Mouse (Mus musculus) hindbrain, postnatal 0 days (tissue): Measurements from ENCODE around the gene Nek1. TPM values are rescaled to one million over a fixed set of nuclear protein-coding genes. Genes with fewer than 3 reads are reported as not detected.
A peak's percentile ranks its signal among the peaks of the same experiment; 100 is the strongest.

Experiments
- ATAC-seq: fragments of 200-750 bp; cut with Nextera tagmentation; 2 replicates; pipeline ENCODE4 v1.8.0; 2017; ENCODE audit warnings: mild to moderate bottlenecking, moderate TSS enrichment, moderate library complexity
- DNase-seq: peaks from one replicate; pipeline ENCODE4 v3.0.0-alpha.2; 2015; ENCODE audit warnings: low spot score
- H3K27ac ChIP-seq: fragments of 300-500 bp; sonication (generic); 2 replicates; pipeline ENCODE4 v1.5.1; 2014; ENCODE audit warnings: mild to moderate bottlenecking
- H3K27me3 ChIP-seq: fragments of 300-500 bp; sonication (generic); 2 replicates; pipeline ENCODE4 v1.6.1; 2014; ENCODE audit warnings: low read length, mixed read lengths; ENCODE audit not compliant: insufficient read depth
- H3K36me3 ChIP-seq: fragments of 300-500 bp; sonication (generic); 2 replicates; pipeline ENCODE4 v1.6.1; 2014; ENCODE audit warnings: low read length, mixed read lengths; ENCODE audit not compliant: insufficient read depth
- H3K4me1 ChIP-seq: fragments of 300-500 bp; sonication (generic); 2 replicates; pipeline ENCODE4 v1.6.1; 2014; ENCODE audit warnings: antibody characterized with exemption, low read length, mixed read lengths; ENCODE audit not compliant: insufficient read depth
- H3K4me2 ChIP-seq: fragments of 300-500 bp; sonication (generic); 2 replicates; pipeline ENCODE4 v1.6.1; 2014; ENCODE audit warnings: low read depth, mild to moderate bottlenecking, low read length, moderate library complexity, mixed read lengths
- H3K4me3 ChIP-seq: fragments of 300-500 bp; sonication (generic); 2 replicates; pipeline ENCODE4 v1.5.1; 2014; ENCODE audit warnings: low read length
- H3K9ac ChIP-seq: fragments of 300-500 bp; sonication (generic); replicated peaks from 2 replicates; pipeline ENCODE4 v1.6.1; 2014; ENCODE audit warnings: mild to moderate bottlenecking, low read length, moderate library complexity, mixed read lengths
- H3K9me3 ChIP-seq: fragments of 300-500 bp; sonication (generic); 2 replicates; pipeline ENCODE4 v1.6.1; 2016; ENCODE audit warnings: low read length, mixed read lengths
- CTCF ChIP-seq: IDR thresholded peaks from 2 replicates; pipeline ENCODE4 v1.5.1; 2016; ENCODE audit warnings: antibody characterized with exemption, control low read depth, low read depth
- WGBS: fragments of 180-500 bp; shearing (Covaris S2); extraction: QIAGEN DNeasy Blood & Tissue Kit; methylation state at CpG from one replicate; pipeline ENCODE4 v1.1.7; 2014; 5-methylcytosine and 5-hydroxymethylcytosine counted together
- polyA plus RNA-seq: library from polyadenylated mRNA; unstranded; fragments of >200 nt; fragmentation: Nextera tagmentation; extraction: Ambion mirVana; gene quantifications from 2 replicates; pipeline ENCODE4 v1.2.1, GENCODE M21; 2015
- total RNA-seq: library from RNA; depleted of rRNA; stranded (reverse); fragments of >200 nt; gene quantifications from 2 replicates; pipeline ENCODE4 v1.2.3, GENCODE M21; 2014; rRNA removed

Nek1 gene
- 8.0 and 19.0 TPM in 2 replicates for total RNA-seq
- 21.9 and 23.9 TPM in 2 replicates for polyA plus RNA-seq

DNA sequence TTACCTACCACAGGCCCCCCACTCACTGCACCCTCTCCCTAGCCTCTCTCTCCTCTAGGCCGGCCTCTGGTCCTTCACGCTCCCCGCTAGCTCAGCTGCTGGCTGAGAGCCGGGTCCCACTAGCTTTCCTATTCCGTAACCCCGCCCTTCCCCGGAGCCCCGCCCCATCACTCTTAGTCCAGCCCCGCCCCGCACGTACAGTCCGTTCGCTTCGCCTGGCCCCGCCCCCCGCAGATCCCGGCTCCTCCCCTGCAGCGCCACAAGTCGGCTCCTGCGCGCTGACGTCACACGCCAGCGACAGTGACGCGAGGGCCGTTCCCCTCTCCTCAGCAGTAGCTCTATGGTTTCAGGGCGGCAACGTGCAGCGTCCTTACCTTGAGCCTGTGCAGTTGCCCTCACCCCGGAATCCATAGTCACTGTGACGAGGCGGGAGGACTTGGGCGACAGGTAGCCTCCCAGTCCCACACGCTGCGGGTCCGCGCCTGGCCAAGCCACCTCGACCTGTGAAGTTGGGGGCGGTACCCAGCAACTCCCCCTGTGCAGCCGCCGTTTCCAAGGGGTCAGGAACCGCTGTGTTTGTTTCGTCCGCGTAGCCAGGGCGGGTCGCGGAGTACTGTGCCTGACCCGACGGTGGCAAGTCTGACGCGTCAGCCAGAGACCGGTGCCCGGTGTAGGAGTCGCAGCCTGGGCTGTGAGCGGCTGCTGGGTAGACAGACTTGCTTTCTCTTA, at the start of gene Nek1:
Nek1 (plus strand) TSS at position 286 of the 729 bp plus-strand sequence.
- no peak; the same call in 1 of the 2 replicates for TF ChIP-seq CTCF

DNA sequence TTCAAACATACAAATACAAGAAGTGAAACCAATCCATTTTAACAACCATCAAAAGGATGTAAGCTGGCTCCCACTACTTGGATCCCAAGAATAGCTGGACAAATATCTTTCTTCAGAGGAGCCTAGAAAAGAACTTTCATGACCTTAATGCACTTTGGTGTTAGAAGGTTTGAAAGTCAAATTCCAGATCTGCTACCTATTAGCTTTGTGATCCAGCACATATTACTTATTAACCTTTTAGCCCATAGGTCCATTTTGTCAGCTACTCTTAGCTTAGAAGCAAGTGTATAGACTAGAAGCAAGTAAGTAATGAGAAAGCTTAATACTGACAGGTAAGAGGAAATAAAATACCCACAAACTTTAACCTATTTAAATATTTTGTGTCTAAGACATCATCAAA, 45.5 kb upstream of the Nek1 start:
- Histone ChIP-seq H3K27me3 (no peaks in the 10 kb centered on the region), H3K4me2 (no peak overlapping the region), H3K27ac (no peak overlapping the region), H3K36me3 (no peaks in the 10 kb centered on the region), H3K9me3 (no peaks in the 10 kb centered on the region), H3K4me1 (peaks cover 4% of the 10 kb centered on the region; the same call in 1 of the 2 replicates), H3K4me3 (no peak overlapping the region), H3K9ac (no peak overlapping the region)
- no peak for TF ChIP-seq CTCF
- ATAC-seq (no peak), DNase-seq (no peak)

More for the DNA sequence above, at the start of gene Nek1:
- DNase-seq (peak; percentile 98), ATAC-seq (peak; percentile 98)
- 0 out of 2 replicates have a peak, but pooled peaks cover 7% of the 10 kb centered on the region for H3K4me1 ChIP-seq
- no peaks in the 10 kb centered on the region for H3K36me3 ChIP-seq
- peak within 1 kb of the TSS; percentile 88 for H3K4me2 ChIP-seq
- H3K27me3 ChIP-seq, result no peaks in the 10 kb centered on the region
- H3K4me3 ChIP-seq, result peak within 1 kb of the TSS; percentile 91
- H3K27ac ChIP-seq, result peak within 1 kb of the TSS; percentile 89
- H3K9ac ChIP-seq, result peak within 1 kb of the TSS; percentile 72
- no peaks in the 10 kb centered on the region for H3K9me3 ChIP-seq
- under 1% methylated on average over 57 of the region's 57 CpGs for WGBS

DNA sequence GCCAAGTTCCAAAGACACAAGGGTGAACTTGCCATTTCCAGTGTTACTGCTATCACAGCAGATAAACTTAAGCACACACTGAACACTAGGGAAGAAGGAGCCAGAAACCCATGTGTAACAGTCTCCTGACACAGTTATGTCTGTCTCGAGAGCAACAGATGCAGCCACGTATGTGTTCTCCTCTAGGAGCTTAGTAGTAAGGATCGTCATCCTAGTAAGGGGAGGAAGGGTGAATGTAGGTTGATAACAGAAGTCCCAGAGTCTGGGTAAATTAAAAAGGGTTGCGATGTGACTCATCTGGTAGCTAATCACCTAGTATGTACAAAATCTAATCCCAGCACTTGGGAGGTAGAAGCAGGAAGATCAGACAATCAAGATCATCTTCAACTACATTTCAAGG, 43.1 kb upstream of the Nek1 start:
- DNase-seq (no peak), ATAC-seq (no peak)
- Histone ChIP-seq H3K9me3 (no peaks in the 10 kb centered on the region), H3K9ac (no peak overlapping the region), H3K4me1 (peaks cover 4% of the 10 kb centered on the region; the same call in 1 of the 2 replicates), H3K4me2 (no peak overlapping the region), H3K27ac (0 out of 2 replicates have a peak overlapping the region, but pooled peaks have one; percentile 20), H3K36me3 (no peaks in the 10 kb centered on the region), H3K27me3 (no peaks in the 10 kb centered on the region), H3K4me3 (no peak overlapping the region)
- no peak for TF ChIP-seq CTCF
- WGBS, result 63% methylated on average over 4 of the region's 4 CpGs

- ATAC-seq, result no peak
- WGBS, result 76% methylated on average over 4 of the region's 4 CpGs
- DNase-seq, result no peak
Observed at GRCm38 (mm10) chr8:60951271-60951670, 41.7 kb upstream of the Nek1 start.

GRCm38 (mm10) chr8:60951757-60952156, 41.2 kb upstream of the Nek1 start:
- DNase-seq, result no peak
- Histone ChIP-seq H3K4me3 (no peak overlapping the region), H3K36me3 (no peaks in the 10 kb centered on the region), H3K4me2 (no peak overlapping the region), H3K4me1 (peaks cover 4% of the 10 kb centered on the region; the same call in 1 of the 2 replicates), H3K9ac (no peak overlapping the region), H3K27me3 (no peaks in the 10 kb centered on the region), H3K27ac (no peak overlapping the region), H3K9me3 (no peaks in the 10 kb centered on the region)
- no peak for ATAC-seq
- 97% methylated on average over 1 of the region's 1 CpGs for WGBS
- TF ChIP-seq CTCF, result no peak

More at GRCm38 (mm10) chr8:60951271-60951670, 41.7 kb upstream of the Nek1 start:
- Histone ChIP-seq H3K9me3 (no peaks in the 10 kb centered on the region), H3K9ac (no peak overlapping the region), H3K4me3 (no peak overlapping the region), H3K4me1 (peaks cover 4% of the 10 kb centered on the region; the same call in 1 of the 2 replicates), H3K27me3 (no peaks in the 10 kb centered on the region), H3K4me2 (0 out of 2 replicates have a peak overlapping the region, but pooled peaks have one; percentile 25), H3K36me3 (no peaks in the 10 kb centered on the region), H3K27ac (no peak overlapping the region)
- TF ChIP-seq CTCF, result no peak

GRCm38 (mm10) chr8:60952803-60953202, 40.2 kb upstream of the Nek1 start:
- DNase-seq (no peak), ATAC-seq (no peak)
- Histone ChIP-seq H3K4me2 (peak overlapping the region; percentile 52), H3K4me1 (peaks cover 4% of the 10 kb centered on the region; the same call in 1 of the 2 replicates), H3K4me3 (peak overlapping the region; percentile 8), H3K27ac (no peak overlapping the region), H3K27me3 (no peaks in the 10 kb centered on the region), H3K9me3 (no peaks in the 10 kb centered on the region), H3K36me3 (no peaks in the 10 kb centered on the region), H3K9ac (0 out of 2 replicates have a peak overlapping the region, but pooled peaks have one; percentile 2)
- WGBS, result 48% methylated on average over 5 of the region's 5 CpGs
- TF ChIP-seq CTCF, result no peak
